Mouse (Mus musculus) adrenal gland, postnatal 14 days (tissue): ENCODE data around the gene Tfr2. TPM values are rescaled to one million over a fixed set of nuclear protein-coding genes. Genes with fewer than 3 reads are reported as not detected.

Experiments used
- DNase-seq: peaks from one replicate; pipeline ENCODE4 v3.0.0; 2021; ENCODE audit warnings: mixed read lengths
- long read RNA-seq, 2 experiments: library from polyadenylated mRNA; stranded (forward); transcript quantifications; one replicate each; pipeline ENCODE4 v2.0.0; 2021
- total RNA-seq: library from RNA; stranded (reverse); gene quantifications from 2 replicates; pipeline ENCODE4 v1.2.3, GENCODE M21; 2021

Tfr2 gene
- 1.4 and 26.4 TPM in 2 replicates for total RNA-seq
- long read RNA-seq, experiment 1, partial matches to known transcripts: 2 of 3 reads
- long read RNA-seq, experiment 1, other reads (novel, unspliced or antisense): 0 of 3 reads
- long read RNA-seq, experiment 2, partial matches to known transcripts: 12 of 24 reads
- long read RNA-seq, experiment 2, other reads (novel, unspliced or antisense): 5 of 24 reads

DNA sequence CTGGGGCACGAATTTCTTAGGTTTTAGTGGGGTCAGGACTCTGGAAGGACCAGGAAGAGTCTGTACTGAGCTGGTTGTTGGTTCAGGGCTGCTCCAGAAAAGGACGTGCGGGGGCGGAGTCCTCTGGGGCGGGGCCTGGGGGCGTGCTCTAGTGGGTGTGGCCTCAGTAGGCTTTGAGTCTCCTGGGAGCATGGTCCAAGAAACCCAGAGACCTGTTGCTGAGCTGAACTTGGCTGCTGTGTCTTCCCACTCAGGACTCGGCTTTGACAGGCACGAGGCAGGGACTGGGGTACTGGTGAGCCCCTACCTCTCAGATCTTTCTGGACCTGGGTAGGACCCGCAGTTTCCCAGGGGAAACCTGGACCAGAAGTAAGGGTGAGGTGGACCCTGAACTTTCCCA, at the start of gene Tfr2:
TSS of gene Tfr2 (plus strand) at position 176 of the 400 bp plus-strand sequence.
- DNase-seq: peak; percentile 80

DNA sequence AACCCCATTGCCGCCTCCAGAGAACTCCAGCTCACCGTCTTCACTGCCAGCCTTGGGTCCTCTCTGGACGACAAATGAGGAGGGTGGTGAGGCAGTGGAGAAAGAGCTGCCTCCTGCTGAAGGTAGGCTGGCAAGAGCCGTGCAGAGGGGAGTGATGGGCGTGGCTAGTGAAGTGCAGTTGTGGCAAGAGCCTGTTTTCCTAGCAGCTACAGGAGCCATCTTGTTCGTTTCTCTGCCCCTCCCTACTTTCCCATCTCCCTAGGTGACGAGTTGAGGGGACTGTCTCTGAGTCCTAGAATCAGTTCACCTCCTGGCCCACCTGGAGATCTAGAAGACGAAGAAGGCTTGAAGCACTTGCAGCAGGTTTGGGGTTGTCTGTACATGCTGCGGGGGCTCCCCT, 47.8 kb upstream of the Tfr2 start:
- DNase-seq: no peak

DNA sequence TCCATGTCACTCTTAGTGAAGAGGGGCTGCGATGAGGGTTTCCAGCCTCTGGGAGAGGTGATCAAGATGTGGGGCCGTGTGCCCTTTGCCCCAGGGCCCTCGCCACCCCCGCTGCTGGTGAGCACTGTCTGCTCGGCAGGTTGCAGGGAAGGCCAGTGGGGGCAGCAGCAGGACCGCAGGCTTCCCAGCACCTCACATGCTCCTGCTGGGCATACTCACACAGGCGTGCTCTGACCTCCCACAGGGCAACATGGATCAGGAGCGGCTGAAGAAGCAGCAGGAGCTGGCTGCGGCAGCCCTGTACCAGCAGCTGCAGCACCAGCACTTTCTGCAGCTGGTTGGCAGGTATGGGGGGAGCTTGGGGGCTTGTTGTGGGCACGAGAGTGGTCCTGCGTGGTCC, 46.9 kb upstream of the Tfr2 start:
- DNase-seq: no peak

DNA sequence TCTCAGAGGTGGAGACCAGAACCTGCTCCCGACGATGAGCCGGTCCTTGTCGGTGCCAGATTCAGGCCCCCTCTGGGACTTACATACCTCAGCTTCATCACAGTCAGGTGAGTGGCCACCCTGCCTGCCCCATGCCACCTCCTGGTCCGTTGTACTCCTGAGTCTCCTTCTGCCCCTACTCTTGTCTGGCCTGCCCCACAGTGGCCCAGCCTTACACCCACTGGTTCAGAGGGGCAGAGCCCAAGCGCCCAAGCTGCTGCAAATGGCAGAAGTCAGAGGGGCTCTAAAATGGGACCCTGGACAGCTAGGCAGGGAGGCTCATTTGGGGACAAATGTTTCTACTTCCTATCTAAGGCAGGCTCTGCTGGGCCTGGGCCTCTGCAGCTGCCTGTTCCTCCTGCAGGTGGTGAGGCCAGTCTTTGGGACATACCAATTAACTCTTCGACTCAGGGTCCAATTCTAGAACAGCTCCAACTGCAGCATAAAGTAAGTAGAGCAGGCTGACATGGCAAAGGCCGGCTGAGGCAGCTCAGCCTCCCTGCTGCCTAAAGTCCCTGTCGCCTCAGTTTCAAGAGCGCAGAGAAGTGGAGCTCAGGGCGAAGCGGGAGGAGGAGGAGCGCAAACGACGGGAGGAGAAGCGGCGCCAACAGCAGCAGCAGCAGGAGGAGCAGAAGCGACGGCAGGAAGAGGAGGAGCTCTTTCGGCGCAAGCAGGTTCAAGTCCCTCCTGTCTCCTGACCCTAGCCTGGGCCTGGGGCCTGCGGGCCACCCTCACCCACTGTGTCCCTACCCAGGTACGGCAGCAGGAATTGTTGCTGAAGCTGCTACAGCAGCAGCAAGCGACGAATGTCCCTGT, 46.0 kb upstream of the Tfr2 start:
- DNase-seq: no peak

DNA sequence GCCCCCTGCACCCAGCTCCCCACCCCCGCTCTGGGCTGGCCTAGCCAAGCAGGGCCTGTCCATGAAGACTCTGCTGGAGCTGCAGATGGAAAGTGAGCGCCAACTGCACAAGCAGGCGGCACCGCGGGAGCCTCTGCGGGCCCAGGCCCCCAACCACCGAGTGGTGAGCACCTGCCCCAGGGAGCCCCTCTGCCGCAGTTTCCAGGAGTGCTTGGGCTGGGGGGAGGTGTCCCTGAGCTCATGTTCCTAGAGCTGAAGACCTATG, 45.5 kb upstream of the Tfr2 start:
- DNase-seq: no peak

DNA sequence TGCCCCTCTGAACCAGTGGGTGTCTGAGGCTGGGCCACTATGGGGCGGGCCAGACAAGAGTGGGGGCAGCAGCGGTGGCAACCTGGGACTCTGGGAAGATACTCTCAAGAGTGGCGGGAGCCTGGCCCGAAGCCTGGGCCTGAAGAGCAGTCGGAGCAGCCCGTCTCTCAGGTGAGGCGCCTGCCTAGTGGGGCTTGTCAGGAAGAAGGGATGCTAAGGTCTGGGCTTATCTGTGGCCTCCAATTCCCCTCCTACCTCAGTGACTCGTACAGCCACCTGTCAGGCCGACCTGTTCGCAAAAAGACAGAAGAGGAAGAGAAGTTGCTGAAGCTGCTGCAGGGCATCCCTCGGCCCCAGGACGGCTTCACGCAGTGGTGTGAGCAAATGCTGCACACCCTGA, 45.0 kb upstream of the Tfr2 start:
- no peak for DNase-seq

DNA sequence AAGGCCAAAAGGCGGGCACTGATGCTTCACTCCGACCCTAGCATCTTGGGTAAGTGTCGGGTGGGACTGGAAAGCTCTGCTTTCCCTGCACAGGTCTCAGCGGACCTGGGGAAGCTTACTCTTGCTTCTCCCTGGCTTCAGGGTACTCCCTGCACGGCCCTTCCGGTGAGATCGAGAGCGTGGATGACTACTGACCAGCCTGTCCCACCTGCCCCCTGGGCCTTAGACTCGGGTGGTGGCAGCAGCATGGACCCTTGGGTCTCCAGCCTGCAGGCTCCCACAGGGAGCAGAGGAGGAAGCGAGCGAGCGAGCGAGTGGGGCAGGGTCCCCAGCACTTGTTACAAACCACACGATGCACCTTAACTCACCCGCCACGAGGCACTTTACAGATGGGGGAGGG, 44.1 kb upstream of the Tfr2 start:
- no peak for DNase-seq

DNA sequence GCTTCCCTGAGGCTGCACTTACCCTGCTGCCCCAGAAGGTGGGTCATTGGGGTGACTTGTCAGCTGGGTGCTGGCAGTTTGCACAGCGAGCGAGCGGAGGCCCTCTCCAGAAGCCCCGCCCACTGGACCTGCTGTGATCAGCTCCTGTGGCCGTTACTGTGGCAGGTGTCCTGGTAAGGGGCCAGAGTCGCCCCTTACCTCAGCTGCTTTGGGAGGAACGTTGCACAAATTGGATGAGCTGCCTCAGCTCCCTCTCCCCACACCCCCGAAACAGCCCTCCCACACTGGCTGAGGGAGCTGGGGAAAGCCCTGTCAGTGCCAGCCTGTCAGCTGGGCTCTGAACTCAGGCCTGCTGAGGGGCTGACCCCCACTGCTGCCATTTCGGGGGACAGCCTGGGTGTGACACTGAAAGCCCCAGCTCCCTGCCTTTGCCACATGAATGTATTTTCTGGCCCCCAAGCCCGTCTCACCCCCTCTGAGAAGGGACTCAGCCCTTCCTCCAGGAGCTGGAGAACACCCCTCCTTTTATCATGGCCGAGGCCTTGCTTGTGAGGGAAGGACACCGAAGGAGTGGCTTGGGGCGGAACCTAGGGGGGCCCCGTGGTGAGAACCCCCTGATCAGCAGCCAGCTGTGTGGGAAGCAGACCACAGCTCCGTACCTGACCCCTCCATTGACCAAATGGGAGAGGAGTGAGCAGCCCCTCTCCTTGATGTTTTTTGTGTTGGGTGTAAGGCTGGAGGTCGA, 43.3 kb upstream of the Tfr2 start:
- peak; percentile 79 for DNase-seq

DNA sequence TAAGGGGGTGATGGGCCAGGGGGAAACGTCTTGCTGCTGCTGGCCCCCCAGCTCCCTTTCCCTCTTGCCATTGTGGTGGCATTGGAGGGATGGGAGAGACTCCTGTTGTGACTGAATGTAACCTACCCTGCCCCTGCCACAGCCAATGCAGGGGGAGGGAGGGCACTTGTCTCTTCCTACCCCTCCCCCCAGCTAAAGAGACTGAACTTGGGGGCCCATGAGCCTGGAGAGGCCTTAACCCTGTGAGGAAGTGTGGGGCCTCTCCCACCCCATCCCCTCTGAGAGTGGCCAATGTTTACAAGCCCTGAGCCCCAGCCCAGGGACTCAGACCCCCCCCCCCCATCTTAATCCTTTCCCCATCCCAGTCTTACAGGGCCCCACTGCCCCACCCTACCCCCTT, 42.2 kb upstream of the Tfr2 start:
- no peak for DNase-seq

DNA sequence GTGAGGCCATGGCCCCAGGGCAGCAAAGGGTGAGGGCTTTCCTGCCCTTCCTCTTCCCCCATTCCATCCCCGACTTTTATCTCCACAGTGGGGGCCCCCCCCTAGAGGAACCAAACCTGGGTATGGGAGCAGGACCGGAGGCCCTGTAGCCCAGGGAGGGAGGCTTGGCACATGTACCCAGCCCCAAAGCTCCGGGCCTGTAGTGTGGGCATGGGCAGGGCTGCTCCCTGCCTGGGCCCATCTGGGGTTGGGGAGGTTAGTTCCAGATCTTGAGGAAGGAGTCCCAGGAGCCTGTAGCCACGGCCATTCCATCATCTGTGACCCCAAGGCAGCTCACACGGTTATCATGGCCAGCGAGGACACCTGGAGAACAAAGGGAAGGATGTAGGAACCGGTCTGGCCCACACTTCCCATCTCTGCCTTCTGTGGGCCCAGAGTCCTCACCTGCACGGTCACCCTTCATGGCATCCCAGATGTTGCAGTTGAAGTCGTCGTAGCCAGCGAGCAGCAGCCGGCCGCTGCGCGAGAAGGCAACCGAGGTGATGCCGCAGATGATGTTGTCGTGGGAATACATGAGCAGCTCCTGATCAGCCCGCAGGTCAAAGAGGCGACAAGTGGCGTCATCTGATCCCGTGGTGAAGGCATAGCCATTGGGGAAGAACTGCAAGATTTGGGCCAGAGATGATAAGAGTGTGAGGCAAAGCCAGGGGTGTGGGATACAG, 41.2 kb upstream of the Tfr2 start:
- no peak for DNase-seq

DNA sequence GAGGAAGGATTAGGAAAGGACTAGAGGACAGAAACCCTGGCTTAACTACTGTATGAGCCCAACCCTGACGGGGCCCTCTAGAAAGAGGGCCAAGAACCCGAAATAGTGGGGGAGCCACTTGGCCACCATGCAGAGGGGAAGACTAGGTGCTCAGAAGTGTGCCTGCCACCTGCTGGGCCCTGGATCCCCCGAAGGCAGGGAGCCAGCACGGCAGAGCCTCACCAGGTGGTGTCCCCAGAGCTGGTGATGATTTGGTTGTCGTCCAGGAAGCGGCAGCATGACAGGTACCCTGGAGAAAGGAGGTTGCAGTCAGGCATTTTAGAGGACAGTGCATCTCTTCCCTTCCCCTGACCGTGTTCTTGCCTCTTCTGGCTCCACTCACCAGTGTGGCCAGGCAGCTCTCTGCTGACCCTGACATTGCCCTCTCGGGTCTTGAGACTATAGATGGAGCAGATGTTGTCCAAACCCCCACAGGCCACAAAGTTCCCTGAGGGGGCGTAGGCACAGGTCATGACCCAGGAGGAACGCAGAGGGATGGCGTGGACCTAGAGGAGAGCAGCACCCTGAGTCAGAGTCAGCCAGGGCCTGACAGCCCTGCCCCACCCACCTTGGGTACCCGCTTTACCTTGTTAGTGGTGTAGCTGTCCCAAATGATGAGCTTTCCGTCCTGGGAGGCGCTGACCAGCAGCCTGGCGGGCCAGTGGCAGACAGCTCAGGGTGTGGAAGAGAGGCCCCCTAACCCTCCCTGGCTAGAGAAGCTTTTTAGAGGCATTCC, 40.2 kb upstream of the Tfr2 start:
- DNase-seq: no peak

DNA sequence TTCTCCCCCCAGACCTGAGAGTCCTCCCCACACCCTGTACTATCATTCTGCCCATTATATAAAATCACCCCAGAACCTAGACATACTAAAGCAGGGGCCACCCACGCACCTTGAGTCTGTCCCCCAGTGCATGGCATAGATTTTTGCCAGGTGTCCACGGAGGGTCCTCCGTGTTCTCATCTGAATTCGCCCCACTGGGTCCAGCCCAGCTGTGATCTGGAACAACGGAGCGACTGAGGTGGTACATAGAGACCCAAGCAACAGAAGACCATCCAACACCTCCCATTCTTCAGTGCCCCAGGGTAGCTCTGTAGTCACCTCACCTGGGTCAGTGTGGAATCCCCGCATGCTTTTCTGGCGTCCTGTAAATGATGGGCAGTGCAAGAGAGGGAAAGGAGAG, 39.6 kb upstream of the Tfr2 start:
- DNase-seq: no peak

DNA sequence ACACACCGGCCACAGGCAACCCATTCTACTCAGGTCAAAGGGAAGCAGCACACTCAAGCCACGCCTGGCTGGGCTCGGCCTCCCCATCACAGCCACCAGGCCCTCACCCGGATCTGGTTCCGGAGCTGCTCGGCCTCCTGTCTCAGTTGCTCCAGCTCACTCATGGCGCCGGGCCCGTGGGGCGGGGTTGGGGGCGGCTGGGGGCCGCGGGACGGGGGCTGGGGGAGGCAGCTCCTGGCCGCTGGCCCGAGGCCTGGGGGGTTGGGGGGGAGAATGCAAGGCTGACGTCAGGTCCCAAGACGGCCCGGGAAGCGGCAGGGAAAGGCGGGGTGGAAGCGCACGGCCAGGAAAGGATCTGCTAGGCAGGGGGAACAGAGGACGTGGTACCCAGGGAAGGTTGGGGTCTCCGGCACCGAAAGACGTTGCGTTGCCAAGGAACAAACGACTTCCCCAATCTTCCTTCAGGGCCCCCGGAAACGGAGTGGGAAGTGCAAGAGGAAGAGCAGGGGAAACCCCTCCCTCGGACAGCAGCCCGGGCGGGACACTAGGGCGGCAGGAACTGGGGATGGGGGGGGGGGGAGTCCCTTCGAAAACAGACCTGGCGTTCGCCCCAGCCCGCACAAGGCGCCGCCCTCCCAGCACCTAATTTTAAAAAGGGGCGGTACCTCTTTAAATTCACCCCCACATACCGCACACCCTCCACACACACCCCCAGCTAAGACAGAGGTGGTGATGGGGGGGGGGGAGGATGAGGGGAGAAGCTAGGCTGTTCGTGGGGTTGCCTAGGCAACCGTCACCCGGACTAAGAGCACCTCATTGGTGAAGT, 38.8 kb upstream of the Tfr2 start:
- DNase-seq: peak; percentile 82

DNA sequence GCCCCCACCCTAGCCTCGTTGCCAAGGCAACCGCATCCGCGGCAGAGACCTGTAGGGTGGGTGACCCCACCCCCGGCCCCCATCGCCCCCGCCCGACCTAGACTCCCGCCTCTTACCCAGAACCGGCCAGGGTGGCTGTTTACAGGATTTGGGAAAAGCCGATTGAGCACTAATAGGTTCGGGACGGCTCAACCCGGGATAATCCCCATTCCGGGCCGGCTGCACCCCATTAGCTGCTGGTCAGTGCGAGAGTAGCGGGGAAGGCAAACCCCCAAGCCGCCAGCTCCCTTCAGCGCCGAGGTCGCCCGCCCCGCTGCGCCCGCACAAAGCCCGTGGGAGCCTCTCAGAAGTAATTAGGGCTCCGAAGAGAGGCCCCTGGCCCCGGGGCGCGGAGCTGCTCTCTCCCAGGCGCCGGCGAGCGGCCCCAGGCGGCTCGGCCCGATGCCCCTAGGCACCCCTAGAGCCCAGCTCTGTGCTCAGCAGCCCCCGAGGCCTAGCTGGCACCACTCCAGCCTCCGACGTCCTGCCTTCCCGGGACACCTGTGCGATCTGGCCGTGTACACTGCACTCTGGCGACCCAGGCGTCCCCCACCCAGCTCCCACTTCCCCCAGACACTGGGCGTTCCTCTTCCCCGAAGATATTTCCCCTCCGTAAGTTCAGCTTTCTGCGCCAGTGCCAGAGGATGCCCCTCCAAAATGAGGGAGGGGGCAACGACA, 38.1 kb upstream of the Tfr2 start:
- peak; percentile 82 for DNase-seq

DNA sequence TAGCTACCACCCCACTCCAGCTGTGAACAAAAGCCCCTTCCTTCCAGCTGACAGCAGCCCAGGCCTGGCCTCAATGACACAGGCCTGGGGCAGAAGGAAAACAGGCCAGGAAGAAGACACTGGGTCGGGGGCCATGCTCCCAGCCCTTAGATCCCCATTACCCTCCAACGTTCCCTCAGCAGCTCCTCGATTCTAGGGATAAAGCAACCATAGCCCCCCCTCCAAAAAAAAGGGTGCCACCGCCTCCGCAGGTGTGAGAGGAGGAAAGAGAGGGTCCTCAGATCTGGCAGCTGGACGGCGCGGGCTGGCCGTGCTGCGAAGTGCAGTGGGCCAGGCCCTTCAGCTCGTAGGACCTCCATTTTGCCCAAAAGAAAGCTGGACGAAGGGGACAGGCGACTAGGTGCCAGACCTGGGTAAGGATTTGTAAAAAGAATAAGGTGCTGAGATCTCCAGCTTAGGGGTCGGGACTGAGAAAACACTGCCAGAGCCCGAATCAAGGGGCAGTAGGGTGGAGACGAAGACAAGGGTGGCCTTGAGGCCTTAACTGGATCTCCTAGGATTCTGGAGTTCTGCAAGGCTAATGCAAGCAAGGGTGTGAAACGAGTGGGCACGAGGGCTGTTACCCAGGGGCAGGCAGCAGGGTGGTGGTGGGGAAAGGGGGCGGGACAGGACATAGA, 37.4 kb upstream of the Tfr2 start:
- DNase-seq: peak; percentile 51

DNA sequence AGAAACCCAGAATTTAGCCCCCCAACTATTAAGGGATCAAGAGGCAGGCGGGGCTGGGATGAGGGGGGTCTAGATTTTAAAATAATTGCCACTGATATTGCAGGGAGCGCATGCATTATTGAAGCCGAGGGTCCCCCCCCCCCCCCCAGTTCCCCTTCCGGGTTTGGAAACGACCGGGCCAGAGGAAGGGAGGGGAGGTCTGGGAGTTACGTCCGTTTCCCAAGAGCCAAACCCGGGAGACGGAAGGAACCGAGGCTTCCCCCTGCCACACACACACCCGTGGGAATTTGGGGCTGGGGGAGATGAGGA, 36.9 kb upstream of the Tfr2 start:
- no peak for DNase-seq

DNA sequence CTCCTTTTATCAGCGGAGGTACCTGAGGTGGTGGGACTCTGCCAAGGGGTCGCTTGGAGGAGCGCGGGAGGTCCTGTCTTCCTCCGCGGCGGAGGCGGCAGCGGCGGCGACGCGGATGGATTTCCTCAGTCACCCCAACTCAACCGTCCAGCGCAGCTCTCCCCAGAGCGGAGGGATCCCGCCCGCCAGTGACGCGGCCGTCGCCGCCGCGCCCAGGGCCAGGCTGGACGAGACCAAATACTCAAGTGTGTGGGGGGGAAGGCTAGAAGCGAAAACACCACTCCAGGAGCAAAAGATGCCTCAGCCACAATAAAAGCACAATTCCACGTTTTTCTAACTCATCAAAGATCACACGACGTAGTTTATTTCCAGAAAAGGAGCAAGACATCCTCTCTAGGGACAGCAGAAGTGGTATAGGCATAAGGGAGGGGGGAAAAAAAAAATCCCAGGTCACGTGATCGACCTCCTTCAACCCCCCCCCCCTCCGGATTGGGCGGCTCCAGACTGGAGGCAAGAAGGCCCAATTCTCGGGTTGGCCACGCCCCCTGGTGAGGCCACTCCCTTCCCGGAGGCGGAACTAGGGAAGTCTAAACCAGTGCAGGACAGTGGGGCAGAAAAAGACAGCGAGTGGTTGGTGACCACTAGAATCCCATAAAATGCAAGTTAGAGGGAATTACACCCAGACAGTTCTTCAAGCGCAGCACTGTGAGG, 36.4 kb upstream of the Tfr2 start, which contains the start of the genes Epo and Gnb2:
TSS of gene Epo (minus strand) at position 126 of the 711 bp plus-strand sequence.
TSS of gene Gnb2 (minus strand) at position 394 of the 711 bp plus-strand sequence.
- DNase-seq: peak; percentile 99

DNA sequence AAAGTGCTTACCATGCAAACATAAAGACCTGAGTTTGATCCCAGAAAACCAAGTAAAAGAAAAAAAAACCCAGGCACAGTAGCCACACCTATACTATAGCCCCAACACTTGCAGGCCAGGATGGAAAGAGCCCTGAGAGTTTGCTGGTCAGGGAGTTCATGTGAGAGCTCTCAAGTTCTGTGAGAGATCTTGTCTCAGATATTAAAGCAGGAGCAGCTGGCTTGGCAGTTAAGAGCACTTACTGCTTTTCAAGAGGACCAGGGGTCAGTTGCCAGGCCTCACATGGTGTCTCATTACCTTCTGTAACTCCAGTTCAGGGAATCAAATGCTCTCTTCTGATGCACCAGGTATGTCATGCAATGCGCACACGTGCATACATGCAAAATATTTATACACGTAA, 34.9 kb upstream of the Tfr2 start:
- no peak for DNase-seq

DNA sequence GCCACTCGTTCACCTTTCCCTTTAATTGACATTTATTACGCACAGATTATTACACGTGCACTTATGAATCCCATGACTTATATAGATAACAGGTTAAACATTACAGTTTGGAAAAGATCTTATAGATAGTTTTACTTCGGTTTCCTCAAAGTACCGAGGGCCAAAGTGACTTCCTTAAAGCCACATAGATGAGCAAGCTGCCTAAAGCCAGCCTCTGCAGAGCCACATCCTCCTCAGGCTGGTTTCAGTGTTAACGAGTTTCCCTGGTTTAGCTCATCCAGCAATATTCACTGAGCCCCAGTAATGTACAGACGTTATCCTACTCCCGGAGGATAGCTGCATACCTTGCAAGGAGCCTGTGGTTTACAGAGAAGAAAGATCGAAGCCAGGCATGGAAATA, 34.3 kb upstream of the Tfr2 start:
- DNase-seq: no peak
